Mouse (Mus musculus) effector memory CD4-positive, alpha-beta T cell, adult 7 months (primary cell): Measurements from ENCODE around the gene Skint5. TPM values are rescaled to one million over a fixed set of nuclear protein-coding genes. Genes with fewer than 3 reads are reported as not detected.

Source experiments
- polyA plus RNA-seq: library from polyadenylated mRNA; unstranded; fragments of 100-300 nt; shearing (Covaris generic); gene quantifications from one replicate; pipeline ENCODE4 v1.2.1, GENCODE M21; 2017

Gene Skint5
- not detected for polyA plus RNA-seq

GRCm38 (mm10) chr4:113999403-113999802 lies at the start of gene Skint5:
Skint5 (minus strand) TSS chr4:113999503.

Other genes with a start within 250 kb of the Skint5 start
- gene Skint11, start 163.9 kb upstream of the Skint5 start, polyA plus RNA-seq, result not detected